Mouse (Mus musculus) kidney, embryonic 15.5 days (tissue): Measurements from ENCODE around the gene Dnajb6. TPM values are rescaled to one million over a fixed set of nuclear protein-coding genes. Genes with fewer than 3 reads are reported as not detected.
"Not testable (repeated sequence)": the region's sequence is repeated elsewhere in the genome, so short reads cannot be mapped to it uniquely, and the experiment has no call there.

ENCODE experiments used
- ATAC-seq: fragments of 200-750 bp; cut with Nextera tagmentation; replicated peaks from 2 replicates; pipeline ENCODE4 v1.8.0; 2017; ENCODE audit warnings: moderate TSS enrichment; ENCODE audit not compliant: low FRiP score
- H3K27ac ChIP-seq: fragments of 300-500 bp; sonication (generic); 2 replicates; pipeline ENCODE4 v1.5.1; 2015; ENCODE audit warnings: mild to moderate bottlenecking, inconsistent platforms
- H3K27me3 ChIP-seq: fragments of 300-500 bp; sonication (generic); 2 replicates; pipeline ENCODE4 v1.6.1; 2015; ENCODE audit warnings: inconsistent platforms
- H3K36me3 ChIP-seq: fragments of 300-500 bp; sonication (generic); 2 replicates; pipeline ENCODE4 v1.6.1; 2015; ENCODE audit warnings: inconsistent platforms
- H3K4me1 ChIP-seq: fragments of 300-500 bp; sonication (generic); 2 replicates; pipeline ENCODE4 v1.6.1; 2015; ENCODE audit warnings: inconsistent platforms
- H3K4me2 ChIP-seq: fragments of 300-500 bp; sonication (generic); 2 replicates; pipeline ENCODE4 v1.6.1; 2015; ENCODE audit warnings: moderate library complexity, mild to moderate bottlenecking, inconsistent platforms
- H3K4me3 ChIP-seq: fragments of 300-500 bp; sonication (generic); replicated peaks from 2 replicates; pipeline ENCODE4 v1.5.1; 2015; ENCODE audit warnings: mild to moderate bottlenecking, inconsistent platforms
- H3K9ac ChIP-seq: fragments of 300-500 bp; sonication (generic); 2 replicates; pipeline ENCODE4 v1.6.1; 2015; ENCODE audit warnings: mild to moderate bottlenecking, inconsistent platforms
- H3K9me3 ChIP-seq: fragments of 300-500 bp; sonication (generic); replicated peaks from 2 replicates; pipeline ENCODE4 v1.6.1; 2016; ENCODE audit warnings: inconsistent platforms
- WGBS: fragments of 180-500 bp; shearing (Covaris S2); methylation state at CpG from one replicate; pipeline ENCODE4 v1.1.7; 2015; ENCODE audit warnings: mixed read lengths; 5-methylcytosine and 5-hydroxymethylcytosine counted together
- polyA plus RNA-seq: library from polyadenylated mRNA; unstranded; fragments of >200 nt; fragmentation: Nextera tagmentation; extraction: Ambion mirVana; gene quantifications from 2 replicates; pipeline ENCODE4 v1.2.1, GENCODE M21; 2015

The Dnajb6 gene
- 138 and 153 TPM in 2 replicates for polyA plus RNA-seq

- Histone ChIP-seq H3K27me3 (no peaks in the 10 kb centered on the region), H3K4me3 (peak within 1 kb of the TSS; percentile 88), H3K9ac (peak within 1 kb of the TSS; percentile 89), H3K27ac (peak within 1 kb of the TSS; percentile 97), H3K9me3 (no peaks in the 10 kb centered on the region), H3K4me1 (peaks cover 36% of the 10 kb centered on the region), H3K36me3 (no peaks in the 10 kb centered on the region), H3K4me2 (peak within 1 kb of the TSS; percentile 68)
- 0% methylated on average over 45 of the region's 46 CpGs for WGBS
- peak; percentile 96 for ATAC-seq
Observed at GRCm38 (mm10) chr5:29735557-29736061, at the start of gene Dnajb6, which contains the start of gene Gm5129. Gene Dnajb6 (plus strand): TSS chr5:29735688. Gene Gm5129 (minus strand): TSS chr5:29735936.

GRCm38 (mm10) chr5:29687671-29688070, 47.8 kb upstream of the Dnajb6 start:
- no peaks in the 10 kb centered on the region for H3K9me3 ChIP-seq

GRCm38 (mm10) chr5:29688352-29688751, 47.1 kb upstream of the Dnajb6 start:
- ATAC-seq: no peak
- no peaks in the 10 kb centered on the region for H3K27me3 ChIP-seq
- H3K4me1 ChIP-seq: no peaks in the 10 kb centered on the region
- H3K27ac ChIP-seq: no peak overlapping the region
- no peaks in the 10 kb centered on the region for H3K36me3 ChIP-seq
- H3K9ac ChIP-seq: no peak overlapping the region
- no peak overlapping the region for H3K4me2 ChIP-seq
- H3K4me3 ChIP-seq: no peak overlapping the region
- 50% methylated on average over 7 of the region's 7 CpGs for WGBS
- no peaks in the 10 kb centered on the region for H3K9me3 ChIP-seq

More at GRCm38 (mm10) chr5:29687671-29688070, 47.8 kb upstream of the Dnajb6 start:
- Histone ChIP-seq H3K4me3 (no peak overlapping the region), H3K27me3 (no peaks in the 10 kb centered on the region), H3K4me2 (no peak overlapping the region), H3K9ac (no peak overlapping the region), H3K27ac (no peak overlapping the region), H3K4me1 (no peaks in the 10 kb centered on the region), H3K36me3 (no peaks in the 10 kb centered on the region)
- 53% methylated on average over 3 of the region's 3 CpGs for WGBS
- peak; percentile 62; the same call in 1 of the 2 replicates for ATAC-seq

GRCm38 (mm10) chr5:29698493-29698892, 37.0 kb upstream of the Dnajb6 start:
- H3K36me3 ChIP-seq: no peaks in the 10 kb centered on the region
- no peak overlapping the region for H3K4me3 ChIP-seq
- no peaks in the 10 kb centered on the region for H3K9me3 ChIP-seq
- no peak overlapping the region for H3K27ac ChIP-seq
- no peaks in the 10 kb centered on the region for H3K4me1 ChIP-seq
- H3K27me3 ChIP-seq: no peaks in the 10 kb centered on the region
- no peak for ATAC-seq
- 82% methylated on average over 4 of the region's 4 CpGs for WGBS
- no peak overlapping the region for H3K9ac ChIP-seq
- no peak overlapping the region for H3K4me2 ChIP-seq

- no peak overlapping the region for H3K4me2 ChIP-seq
- no peak for ATAC-seq
- no peaks in the 10 kb centered on the region for H3K9me3 ChIP-seq
- no peaks in the 10 kb centered on the region for H3K27me3 ChIP-seq
- WGBS: 83% methylated on average over 2 of the region's 2 CpGs
- no peaks in the 10 kb centered on the region for H3K4me1 ChIP-seq
- H3K36me3 ChIP-seq: no peaks in the 10 kb centered on the region
- H3K9ac ChIP-seq: no peak overlapping the region
- no peak overlapping the region for H3K27ac ChIP-seq
- H3K4me3 ChIP-seq: no peak overlapping the region
Observed at GRCm38 (mm10) chr5:29699520-29700202, 35.8 kb upstream of the Dnajb6 start.

GRCm38 (mm10) chr5:29707241-29707640, 28.2 kb upstream of the Dnajb6 start:
- no peak for ATAC-seq
- no peaks in the 10 kb centered on the region for H3K9me3 ChIP-seq
- 85% methylated on average over 4 of the region's 4 CpGs for WGBS

GRCm38 (mm10) chr5:29708258-29708657, 27.2 kb upstream of the Dnajb6 start:
- H3K27ac ChIP-seq: no peak overlapping the region
- 6% methylated on average over 5 of the region's 5 CpGs for WGBS
- H3K9me3 ChIP-seq: no peaks in the 10 kb centered on the region
- H3K4me1 ChIP-seq: no peaks in the 10 kb centered on the region
- no peak for ATAC-seq
- H3K4me3 ChIP-seq: no peak overlapping the region
- no peak overlapping the region for H3K9ac ChIP-seq
- no peaks in the 10 kb centered on the region for H3K27me3 ChIP-seq
- no peak overlapping the region for H3K4me2 ChIP-seq
- no peaks in the 10 kb centered on the region for H3K36me3 ChIP-seq

More at GRCm38 (mm10) chr5:29707241-29707640, 28.2 kb upstream of the Dnajb6 start:
- H3K4me3 ChIP-seq: no peak overlapping the region
- no peaks in the 10 kb centered on the region for H3K4me1 ChIP-seq
- H3K36me3 ChIP-seq: no peaks in the 10 kb centered on the region
- no peak overlapping the region for H3K4me2 ChIP-seq
- no peak overlapping the region for H3K27ac ChIP-seq
- no peaks in the 10 kb centered on the region for H3K27me3 ChIP-seq
- H3K9ac ChIP-seq: no peak overlapping the region

GRCm38 (mm10) chr5:29711631-29712030, 23.9 kb upstream of the Dnajb6 start:
- Histone ChIP-seq H3K9ac (no peak overlapping the region), H3K27ac (no peak overlapping the region)

GRCm38 (mm10) chr5:29712906-29713305, 22.6 kb upstream of the Dnajb6 start:
- no peaks in the 10 kb centered on the region for H3K9me3 ChIP-seq
- WGBS: 37% methylated on average over 1 of the region's 1 CpGs
- H3K4me2 ChIP-seq: no peak overlapping the region

More at GRCm38 (mm10) chr5:29711631-29712030, 23.9 kb upstream of the Dnajb6 start:
- Histone ChIP-seq H3K36me3 (no peaks in the 10 kb centered on the region), H3K4me2 (no peak overlapping the region), H3K4me1 (no peaks in the 10 kb centered on the region), H3K27me3 (no peaks in the 10 kb centered on the region), H3K4me3 (no peak overlapping the region), H3K9me3 (no peaks in the 10 kb centered on the region)
- no peak for ATAC-seq

GRCm38 (mm10) chr5:29721159-29721558, 14.3 kb upstream of the Dnajb6 start:
- H3K4me3 ChIP-seq: no peak overlapping the region
- 16% methylated on average over 1 of the region's 1 CpGs for WGBS
- no peaks in the 10 kb centered on the region for H3K36me3 ChIP-seq
- H3K27ac ChIP-seq: no peak overlapping the region
- ATAC-seq: no peak
- no peaks in the 10 kb centered on the region for H3K27me3 ChIP-seq
- H3K4me1 ChIP-seq: no peaks in the 10 kb centered on the region
- no peak overlapping the region for H3K9ac ChIP-seq
- H3K9me3 ChIP-seq: no peaks in the 10 kb centered on the region
- no peak overlapping the region for H3K4me2 ChIP-seq

More at GRCm38 (mm10) chr5:29712906-29713305, 22.6 kb upstream of the Dnajb6 start:
- Histone ChIP-seq H3K36me3 (no peaks in the 10 kb centered on the region), H3K4me1 (no peaks in the 10 kb centered on the region), H3K27me3 (no peaks in the 10 kb centered on the region), H3K27ac (no peak overlapping the region), H3K4me3 (no peak overlapping the region), H3K9ac (no peak overlapping the region)
- ATAC-seq: no peak

GRCm38 (mm10) chr5:29725369-29725768, 10.1 kb upstream of the Dnajb6 start:
- H3K9ac ChIP-seq: no peak overlapping the region
- H3K4me1 ChIP-seq: no peaks in the 10 kb centered on the region
- no peaks in the 10 kb centered on the region for H3K36me3 ChIP-seq
- H3K27ac ChIP-seq: no peak overlapping the region
- WGBS: 64% methylated on average over 2 of the region's 2 CpGs
- H3K9me3 ChIP-seq: no peaks in the 10 kb centered on the region
- H3K4me2 ChIP-seq: no peak overlapping the region
- H3K4me3 ChIP-seq: no peak overlapping the region
- H3K27me3 ChIP-seq: no peaks in the 10 kb centered on the region
- ATAC-seq: no peak

- not testable (repeated sequence) for H3K4me2 ChIP-seq, ATAC-seq, H3K9me3 ChIP-seq, H3K27ac ChIP-seq, H3K9ac ChIP-seq, H3K4me1 ChIP-seq, H3K4me3 ChIP-seq, H3K27me3 ChIP-seq, H3K36me3 ChIP-seq
- 81% methylated on average over 5 of the region's 5 CpGs for WGBS
Observed at GRCm38 (mm10) chr5:29726070-29726469, 9.4 kb upstream of the Dnajb6 start.
